Mouse (Mus musculus) spleen, postnatal 14 days (tissue): ENCODE results near the gene Sec61b.

Experiments used
- DNase-seq, 2 experiments: peaks; one replicate each; pipeline ENCODE4 v3.0.0; 2021 to 2022; ENCODE audit warnings: low spot score in 2 of 2

Gene Sec61b

GRCm38 (mm10) chr4:47480576-47480975, 6.1 kb downstream of the Sec61b start:
- no peak for DNase-seq

GRCm38 (mm10) chr4:47491243-47491642, 16.8 kb downstream of the Sec61b start:
- no peak for DNase-seq

- DNase-seq: no peak
Observed at GRCm38 (mm10) chr4:47492311-47493086, 18.0 kb downstream of the Sec61b start.

GRCm38 (mm10) chr4:47493456-47493855, 19.0 kb downstream of the Sec61b start:
- DNase-seq: no peak

GRCm38 (mm10) chr4:47494137-47494536, 19.7 kb downstream of the Sec61b start:
- DNase-seq: no peak

- DNase-seq: no peak
Observed at GRCm38 (mm10) chr4:47494686-47495085, 20.2 kb downstream of the Sec61b start.

GRCm38 (mm10) chr4:47497811-47498385, 23.4 kb downstream of the Sec61b start:
- no peak for DNase-seq

- no peak for DNase-seq
Observed at GRCm38 (mm10) chr4:47499121-47499545, 24.7 kb downstream of the Sec61b start.

- DNase-seq: peak in 1 of 2 experiments; percentile 12
Observed at GRCm38 (mm10) chr4:47502546-47502971, 28.1 kb downstream of the Sec61b start.

- no peak for DNase-seq
Observed at GRCm38 (mm10) chr4:47503045-47503444, 28.6 kb downstream of the Sec61b start.

- no peak for DNase-seq
Observed at GRCm38 (mm10) chr4:47504841-47505517, 30.5 kb downstream of the Sec61b start.

- no peak for DNase-seq
Observed at GRCm38 (mm10) chr4:47518551-47519181, 44.2 kb downstream of the Sec61b start.

- DNase-seq: no peak
Observed at GRCm38 (mm10) chr4:47520076-47520475, 45.6 kb downstream of the Sec61b start.

GRCm38 (mm10) chr4:47521884-47522605, 47.6 kb downstream of the Sec61b start:
- no peak for DNase-seq

GRCm38 (mm10) chr4:47529866-47530265, 55.4 kb downstream of the Sec61b start:
- no peak for DNase-seq
